Mouse (Mus musculus) hindbrain, embryonic 16.5 days (tissue): Measurements from ENCODE around the gene Cbl. TPM values are rescaled to one million over a fixed set of nuclear protein-coding genes. Genes with fewer than 3 reads are reported as not detected.

ENCODE experiments used
- ATAC-seq: fragments of 200-750 bp; cut with Nextera tagmentation; 2 replicates; pipeline ENCODE4 v1.8.0; 2017; ENCODE audit warnings: moderate TSS enrichment, moderate library complexity
- H3K27ac ChIP-seq: fragments of 300-500 bp; sonication (generic); 2 replicates; pipeline ENCODE4 v1.5.1; 2014; ENCODE audit warnings: low read depth, mild to moderate bottlenecking, control low read depth, low read length, moderate library complexity
- H3K27me3 ChIP-seq: fragments of 300-500 bp; sonication (generic); replicated peaks from 2 replicates; pipeline ENCODE4 v1.6.1; 2014; ENCODE audit warnings: low read length; ENCODE audit not compliant: control insufficient read depth, insufficient read depth
- H3K36me3 ChIP-seq: fragments of 300-500 bp; sonication (generic); 2 replicates; pipeline ENCODE4 v1.6.1; 2014; ENCODE audit warnings: mild to moderate bottlenecking, low read length, moderate library complexity, mixed read lengths; ENCODE audit not compliant: control insufficient read depth, insufficient read depth
- H3K4me1 ChIP-seq: fragments of 300-500 bp; sonication (generic); 2 replicates; pipeline ENCODE4 v1.6.1; 2014; ENCODE audit warnings: low read depth, low read length; ENCODE audit not compliant: control insufficient read depth, insufficient read depth
- H3K4me2 ChIP-seq: fragments of 300-500 bp; sonication (generic); 2 replicates; pipeline ENCODE4 v1.6.1; 2014; ENCODE audit warnings: mild to moderate bottlenecking, low read length, control low read depth, moderate library complexity
- H3K4me3 ChIP-seq: fragments of 300-500 bp; sonication (generic); 2 replicates; pipeline ENCODE4 v1.5.1; 2014; ENCODE audit warnings: mild to moderate bottlenecking, low read length, control low read depth, moderate library complexity
- H3K9ac ChIP-seq: fragments of 300-500 bp; sonication (generic); 2 replicates; pipeline ENCODE4 v1.6.1; 2014; ENCODE audit warnings: low read depth, mild to moderate bottlenecking, control low read depth, low read length, moderate library complexity
- H3K9me3 ChIP-seq: fragments of 300-500 bp; sonication (generic); 2 replicates; pipeline ENCODE4 v1.6.1; 2014; ENCODE audit warnings: mild to moderate bottlenecking, low read length, moderate library complexity; ENCODE audit not compliant: control insufficient read depth
- WGBS: fragments of 180-500 bp; shearing (Covaris S2); extraction: QIAGEN DNeasy Blood & Tissue Kit; methylation state at CpG from one replicate; pipeline ENCODE4 v1.1.7; 2014; 5-methylcytosine and 5-hydroxymethylcytosine counted together
- polyA plus RNA-seq: library from polyadenylated mRNA; unstranded; fragments of >200 nt; fragmentation: Nextera tagmentation; extraction: Ambion mirVana; gene quantifications from 2 replicates; pipeline ENCODE4 v1.2.1, GENCODE M21; 2015

The Cbl gene
- polyA plus RNA-seq, 1 experiment from 2014 or later, result 17.4 TPM

- no peaks in the 10 kb centered on the region for H3K9me3 ChIP-seq
- H3K27me3 ChIP-seq, result no peaks in the 10 kb centered on the region
- no peaks in the 10 kb centered on the region; the same call in 1 of the 2 replicates for H3K36me3 ChIP-seq
- ATAC-seq, result no peak
- H3K4me3 ChIP-seq, result no peak overlapping the region
- 82% methylated on average over 9 of the region's 9 CpGs for WGBS
- no peak overlapping the region for H3K27ac ChIP-seq
- peaks cover 6% of the 10 kb centered on the region for H3K4me1 ChIP-seq
- no peak overlapping the region for H3K4me2 ChIP-seq
- H3K9ac ChIP-seq, result no peak overlapping the region
Measured at GRCm38 (mm10) chr9:44095781-44096180, 138.1 kb downstream of the Cbl start.

- Histone ChIP-seq H3K4me1 (peaks cover 6% of the 10 kb centered on the region), H3K4me3 (no peak overlapping the region), H3K9ac (no peak overlapping the region), H3K9me3 (no peaks in the 10 kb centered on the region), H3K36me3 (no peaks in the 10 kb centered on the region; the same call in 1 of the 2 replicates), H3K4me2 (no peak overlapping the region), H3K27me3 (no peaks in the 10 kb centered on the region), H3K27ac (no peak overlapping the region)
- WGBS, result 91% methylated on average over 3 of the region's 3 CpGs
- ATAC-seq, result no peak
Measured at GRCm38 (mm10) chr9:44094737-44095136, 139.1 kb downstream of the Cbl start.

- Histone ChIP-seq H3K36me3 (no peaks in the 10 kb centered on the region; the same call in 1 of the 2 replicates), H3K4me3 (peak overlapping the region; percentile 24), H3K9me3 (no peaks in the 10 kb centered on the region), H3K27ac (no peak overlapping the region), H3K4me2 (peak overlapping the region; percentile 58), H3K27me3 (no peaks in the 10 kb centered on the region), H3K9ac (no peak overlapping the region), H3K4me1 (peaks cover 6% of the 10 kb centered on the region)
- peak; percentile 69 for ATAC-seq
- 27% methylated on average over 24 of the region's 24 CpGs for WGBS
Measured at GRCm38 (mm10) chr9:44093612-44094503, 140.0 kb downstream of the Cbl start.

Other genes with a start within 250 kb of the Cbl start
- gene Thy1, start 190.7 kb downstream of the Cbl start, polyA plus RNA-seq, result 10.2 and 18.7 TPM in 2 replicates
- 12.8 and 18.6 TPM in 2 replicates for gene Usp2, start 167.0 kb downstream of the Cbl start, polyA plus RNA-seq
- gene Mfrp, start 132.3 kb downstream of the Cbl start, polyA plus RNA-seq, result 0.20 and 0.31 TPM in 2 replicates
- gene C1qtnf5, start 126.8 kb downstream of the Cbl start, polyA plus RNA-seq, result 8.5 and 9.5 TPM in 2 replicates
- 0.14 and 0.24 TPM in 2 replicates for gene Gm49380, start 120.5 kb downstream of the Cbl start, polyA plus RNA-seq
- gene Rnf26, start 120.5 kb downstream of the Cbl start, polyA plus RNA-seq, result 33.0 and 37.8 TPM in 2 replicates
- gene Mcam, start 99.6 kb downstream of the Cbl start, polyA plus RNA-seq, result 12.3 and 15.3 TPM in 2 replicates
- gene Ccdc153, start 6.6 kb upstream of the Cbl start, polyA plus RNA-seq, result not detected in 2 replicates
- 0.38 and 0.40 TPM in 2 replicates for gene Pdzd3, start 17.4 kb upstream of the Cbl start, polyA plus RNA-seq
- gene Nlrx1, start 34.5 kb upstream of the Cbl start, polyA plus RNA-seq, result 4.7 and 5.4 TPM in 2 replicates
- gene Abcg4, start 54.6 kb upstream of the Cbl start, polyA plus RNA-seq, result 33.7 and 36.2 TPM in 2 replicates
- 22.3 and 26.6 TPM in 2 replicates for gene Hinfp, start 71.6 kb upstream of the Cbl start, polyA plus RNA-seq
- gene C2cd2l, start 86.2 kb upstream of the Cbl start, polyA plus RNA-seq, result 23.1 and 27.1 TPM in 2 replicates
- 32.5 and 42.6 TPM in 2 replicates for gene Dpagt1, start 92.0 kb upstream of the Cbl start, polyA plus RNA-seq
- gene H2afx, start 100.6 kb upstream of the Cbl start, polyA plus RNA-seq, result 106 and 143 TPM in 2 replicates
- gene Hmbs, start 110.2 kb upstream of the Cbl start, polyA plus RNA-seq, result 64.0 and 67.4 TPM in 2 replicates
- 43.5 and 46.4 TPM in 2 replicates for gene Vps11, start 127.6 kb upstream of the Cbl start, polyA plus RNA-seq
- gene Hyou1, start 145.4 kb upstream of the Cbl start, polyA plus RNA-seq, result 25.3 and 29.0 TPM in 2 replicates
- gene Slc37a4, start 162.8 kb upstream of the Cbl start, polyA plus RNA-seq, result 56.8 and 60.2 TPM in 2 replicates
- 742 and 834 TPM in 2 replicates for gene Rps25, start 173.1 kb upstream of the Cbl start, polyA plus RNA-seq
- gene Trappc4, start 173.6 kb upstream of the Cbl start, polyA plus RNA-seq, result 293 and 308 TPM in 2 replicates
- 32.3 and 32.4 TPM in 2 replicates for gene Ccdc84, start 184.5 kb upstream of the Cbl start, polyA plus RNA-seq
- not detected in 2 replicates for gene Foxr1, start 207.1 kb upstream of the Cbl start, polyA plus RNA-seq
- not detected in 2 replicates for gene Upk2, start 220.9 kb upstream of the Cbl start, polyA plus RNA-seq
- gene Bcl9l, start 248.8 kb upstream of the Cbl start, polyA plus RNA-seq, result 9.7 and 11.1 TPM in 2 replicates